Mouse (Mus musculus): ENCODE results near the gene Mbnl1. TPM values are rescaled to one million over a fixed set of nuclear protein-coding genes. Genes with fewer than 3 reads are reported as not detected.
"Not testable (repeated sequence)": the region's sequence is repeated elsewhere in the genome, so short reads cannot be mapped to it uniquely, and the experiment has no call there.

The Mbnl1 gene
- 10 to 100 TPM; 70.8 to 76.0 TPM for total RNA-seq (2021)

DNA sequence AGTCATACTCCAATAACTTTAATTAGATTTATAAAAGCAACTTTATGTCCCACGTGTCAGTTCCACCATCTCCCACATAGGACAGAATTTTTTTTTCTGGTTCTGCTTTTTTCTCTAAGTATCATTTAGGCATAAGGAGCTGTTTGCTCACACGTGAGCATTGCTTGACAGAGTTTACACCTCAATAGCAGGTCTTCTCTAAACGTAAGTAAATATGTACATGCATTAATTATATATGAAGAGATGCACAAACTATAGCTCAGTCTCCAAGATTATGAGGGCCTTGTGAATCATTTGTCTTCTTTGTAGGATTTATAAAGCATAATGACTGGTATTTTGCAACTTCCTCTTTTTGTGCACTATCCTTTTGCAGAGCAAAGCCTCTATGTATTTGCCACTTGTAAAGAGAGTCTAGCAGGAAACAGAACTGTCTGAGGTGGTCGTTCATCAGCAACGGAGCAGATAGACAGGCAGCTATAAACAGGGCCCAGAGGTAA lies at the start of gene Mbnl1:
TSS of gene Mbnl1 (plus strand) at position 150 of the 497 bp plus-strand sequence.
- DNase-seq, result no peak
- intact Hi-C loops (cut with DNase I), result no loop called here

DNA sequence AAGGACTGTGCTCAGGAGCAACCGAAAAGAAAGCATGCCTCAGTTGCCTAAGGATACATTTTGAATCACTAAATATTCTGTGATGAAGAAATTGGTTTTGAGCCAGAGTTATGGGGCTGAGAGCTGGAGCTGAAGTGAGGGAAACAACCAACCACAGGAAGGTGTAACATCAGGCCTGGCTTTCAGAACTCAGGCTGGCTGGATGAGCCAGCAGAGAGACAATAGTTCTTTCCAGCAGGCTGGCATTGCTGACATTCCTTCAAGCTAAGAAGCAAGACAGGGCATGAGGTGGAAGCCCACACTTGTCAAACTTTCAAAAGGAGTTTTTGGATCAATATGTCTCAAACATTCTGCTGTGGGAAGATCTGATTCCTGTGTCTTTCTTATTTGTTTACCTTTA lies 48.5 kb upstream of the Mbnl1 start:
- DNase-seq, result no peak
- intact Hi-C loops (cut with DNase I), result no loop called here

DNA sequence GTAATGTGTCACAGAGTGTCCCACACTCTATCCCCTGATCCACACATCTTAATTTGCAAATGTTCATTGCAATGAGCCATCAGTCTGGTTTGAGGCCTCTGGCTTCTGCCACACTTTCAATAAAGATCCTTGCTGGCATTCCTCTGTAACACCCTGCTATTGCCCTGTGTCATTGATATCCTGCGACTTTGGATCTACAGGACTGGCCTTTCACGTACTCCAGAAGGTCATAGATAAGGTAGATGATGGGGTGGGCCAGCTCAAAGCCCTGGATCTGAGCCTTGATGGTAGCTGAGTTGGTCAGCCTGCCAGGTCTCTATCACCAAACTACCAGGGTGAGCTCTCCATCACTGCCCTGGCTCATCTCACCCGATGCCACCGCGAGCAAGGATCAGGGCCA lies 43.6 kb upstream of the Mbnl1 start:
- no peak for DNase-seq
- intact Hi-C loops (cut with DNase I), result no loop called here

DNA sequence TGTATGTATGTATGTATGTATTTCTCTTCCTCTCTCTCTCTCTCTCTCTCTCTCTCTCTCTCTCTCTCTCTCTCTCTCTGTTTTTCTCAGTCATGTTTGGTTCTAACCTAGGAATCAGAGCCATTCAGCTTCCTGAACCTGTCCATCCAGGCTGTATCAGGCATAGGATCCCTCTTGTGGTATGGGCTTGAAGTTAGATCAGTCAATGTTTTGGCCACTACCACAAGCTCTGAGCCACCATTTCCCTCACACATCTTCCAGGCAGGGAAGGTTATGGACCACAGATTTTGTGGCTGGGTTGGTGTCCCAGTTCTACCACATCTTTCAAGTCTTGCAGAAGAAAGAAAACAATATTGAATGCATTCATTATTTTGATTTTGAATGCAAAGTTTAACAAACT lies 35.4 kb upstream of the Mbnl1 start:
- no peak for DNase-seq
- intact Hi-C loops (cut with DNase I), result no loop called here

DNA sequence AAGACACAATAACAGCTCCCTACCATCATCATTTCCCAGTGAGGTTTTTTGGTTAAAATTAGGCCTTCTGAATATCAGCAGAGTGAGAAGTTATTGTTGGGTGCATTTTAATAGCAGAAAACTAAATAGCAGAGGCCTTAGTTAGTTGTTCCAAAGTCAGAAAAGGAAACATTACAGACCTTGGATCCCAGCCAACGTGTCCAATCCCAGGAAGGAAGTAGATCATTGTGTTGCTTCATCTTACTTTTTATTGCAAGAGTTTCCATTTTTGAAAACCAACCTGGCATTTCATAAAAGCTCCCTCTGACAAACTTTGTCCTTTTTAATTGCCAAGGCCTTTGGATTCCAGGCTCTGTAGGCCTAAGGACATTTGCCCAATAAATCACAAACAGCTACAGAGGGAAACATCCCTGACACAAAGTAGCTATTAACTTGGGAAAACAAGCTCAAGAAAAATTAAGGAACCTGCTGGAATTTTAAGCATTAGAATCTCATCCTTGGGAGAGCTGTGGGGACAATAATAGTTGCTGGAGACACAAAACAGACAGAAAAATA lies 34.9 kb upstream of the Mbnl1 start:
- intact Hi-C loops (cut with DNase I), result no loop called here
- peak; percentile 0 for DNase-seq

DNA sequence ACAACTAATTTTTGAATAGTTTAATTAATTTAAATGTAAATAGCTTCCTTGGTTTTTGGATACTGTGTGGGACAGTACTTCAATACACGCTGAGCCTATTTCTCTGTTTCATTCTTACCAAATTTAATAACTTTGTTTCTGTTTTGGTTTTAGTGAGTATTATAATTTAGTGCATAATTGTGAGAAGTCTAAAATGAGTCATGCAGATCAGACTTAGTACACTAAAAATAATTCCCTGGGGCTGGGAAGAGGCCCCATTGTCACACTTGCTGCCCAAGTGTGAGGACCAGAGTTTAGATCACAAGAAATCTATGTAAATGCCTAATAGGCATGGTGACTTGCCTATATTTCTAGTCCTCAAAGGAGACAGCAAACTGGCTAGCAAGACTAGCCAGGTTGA lies 33.9 kb upstream of the Mbnl1 start:
- intact Hi-C loops (cut with DNase I), result no loop called here
- no peak for DNase-seq

DNA sequence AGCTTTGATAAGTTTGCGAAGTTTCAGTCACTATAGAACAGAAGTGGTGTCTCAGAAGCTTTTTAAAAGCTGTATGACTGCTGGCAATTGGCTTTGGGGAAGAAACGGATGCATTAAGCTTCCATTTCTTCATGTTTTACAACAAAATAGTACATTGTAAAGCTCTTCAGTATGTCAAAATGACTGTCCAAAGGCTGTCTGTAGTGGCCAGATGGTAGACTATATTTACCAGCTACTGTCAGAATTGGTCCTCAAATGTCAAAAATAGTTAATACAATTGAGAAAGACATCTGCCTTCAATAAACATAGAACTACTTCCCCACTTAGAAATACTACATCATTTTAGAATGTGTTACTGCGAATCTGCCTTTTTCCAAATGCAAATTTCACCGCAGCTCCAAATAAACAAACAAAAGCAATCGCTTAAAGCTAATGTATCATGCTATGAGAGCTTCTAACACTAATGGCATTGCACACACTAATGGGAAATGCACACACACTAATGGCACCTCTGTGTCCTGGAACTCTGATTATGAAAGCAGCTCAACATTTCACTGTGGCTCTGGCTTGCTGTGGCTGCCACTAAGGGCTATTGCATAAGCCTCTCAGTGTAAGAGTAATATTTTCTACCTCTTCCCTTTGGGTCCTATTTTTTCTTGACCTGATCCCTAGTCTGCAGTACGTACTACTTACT lies 10.7 kb upstream of the Mbnl1 start:
- no peak for DNase-seq
- intact Hi-C loops (cut with DNase I), result no loop called here

DNA sequence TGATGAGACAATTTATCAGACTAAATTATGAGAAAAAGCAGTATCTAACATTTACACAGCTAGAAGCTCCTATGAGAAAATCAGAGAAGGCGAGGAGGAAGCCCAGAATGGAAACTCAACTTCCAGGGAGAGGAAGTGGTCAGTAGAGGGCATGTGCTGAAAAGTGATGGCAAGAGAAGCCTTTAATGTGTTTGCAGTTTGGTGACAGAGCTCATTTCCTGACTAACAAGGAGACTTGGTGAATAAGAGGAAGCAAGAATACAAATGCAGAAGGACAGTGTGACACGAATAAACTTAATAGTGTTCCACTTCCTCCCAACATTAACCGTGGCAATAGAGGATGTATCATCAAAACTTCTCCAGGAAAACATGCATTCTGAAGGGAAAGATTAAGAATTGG lies 4.0 kb upstream of the Mbnl1 start:
- intact Hi-C loops (cut with DNase I); DNase-seq: not testable (repeated sequence)

DNA sequence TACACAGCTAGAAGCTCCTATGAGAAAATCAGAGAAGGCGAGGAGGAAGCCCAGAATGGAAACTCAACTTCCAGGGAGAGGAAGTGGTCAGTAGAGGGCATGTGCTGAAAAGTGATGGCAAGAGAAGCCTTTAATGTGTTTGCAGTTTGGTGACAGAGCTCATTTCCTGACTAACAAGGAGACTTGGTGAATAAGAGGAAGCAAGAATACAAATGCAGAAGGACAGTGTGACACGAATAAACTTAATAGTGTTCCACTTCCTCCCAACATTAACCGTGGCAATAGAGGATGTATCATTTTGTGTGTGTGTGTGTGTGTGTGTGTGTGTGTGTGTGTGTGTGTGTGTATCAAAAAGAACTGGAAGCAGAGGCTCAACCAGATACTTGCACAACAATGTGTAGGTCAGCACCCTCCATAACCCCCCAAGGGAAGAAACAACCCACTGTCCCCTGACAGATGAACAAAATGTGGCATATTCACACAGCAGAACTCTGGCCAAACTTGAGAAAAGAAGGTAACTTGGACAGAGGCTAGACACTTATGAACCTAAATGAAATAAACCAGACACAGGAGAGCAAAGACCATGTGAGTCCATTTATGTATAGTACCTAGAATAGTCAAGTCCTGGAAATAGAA lies 3.3 kb upstream of the Mbnl1 start:
- intact Hi-C loops (cut with DNase I); DNase-seq: not testable (repeated sequence)

DNA sequence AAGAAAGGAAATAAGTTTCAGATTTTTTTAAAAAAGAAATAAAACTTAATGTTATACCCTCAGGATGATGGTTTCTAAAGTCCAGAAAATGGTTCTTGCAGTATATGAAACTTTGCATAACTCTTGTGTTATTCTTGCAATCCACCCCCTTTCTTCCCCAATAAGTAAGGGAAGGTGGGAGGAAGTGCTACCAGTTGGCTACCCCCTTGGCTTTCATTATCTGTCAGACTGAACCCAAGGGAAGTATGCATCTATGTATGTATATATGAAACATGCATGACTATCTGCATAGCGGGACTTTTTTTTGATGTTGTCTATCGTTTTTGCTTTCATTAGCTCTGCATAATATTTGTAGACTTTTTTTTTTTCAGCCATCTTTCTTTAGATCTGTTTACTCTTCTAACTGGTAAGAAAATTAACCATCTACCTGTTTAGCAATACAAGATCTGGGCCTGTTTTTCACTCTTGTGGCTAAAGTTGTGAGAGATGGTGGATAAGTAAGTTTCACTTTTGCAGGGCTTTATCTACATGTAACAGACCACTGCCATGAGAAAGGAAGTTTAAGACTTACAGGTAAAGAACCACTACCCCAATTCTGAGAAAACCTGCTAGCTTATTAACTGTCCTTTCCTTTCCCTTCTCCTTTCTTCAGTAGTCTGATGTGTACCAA lies 484 bp upstream of the Mbnl1 start:
- intact Hi-C loops (cut with DNase I), result no loop called here
- no peak for DNase-seq

DNA sequence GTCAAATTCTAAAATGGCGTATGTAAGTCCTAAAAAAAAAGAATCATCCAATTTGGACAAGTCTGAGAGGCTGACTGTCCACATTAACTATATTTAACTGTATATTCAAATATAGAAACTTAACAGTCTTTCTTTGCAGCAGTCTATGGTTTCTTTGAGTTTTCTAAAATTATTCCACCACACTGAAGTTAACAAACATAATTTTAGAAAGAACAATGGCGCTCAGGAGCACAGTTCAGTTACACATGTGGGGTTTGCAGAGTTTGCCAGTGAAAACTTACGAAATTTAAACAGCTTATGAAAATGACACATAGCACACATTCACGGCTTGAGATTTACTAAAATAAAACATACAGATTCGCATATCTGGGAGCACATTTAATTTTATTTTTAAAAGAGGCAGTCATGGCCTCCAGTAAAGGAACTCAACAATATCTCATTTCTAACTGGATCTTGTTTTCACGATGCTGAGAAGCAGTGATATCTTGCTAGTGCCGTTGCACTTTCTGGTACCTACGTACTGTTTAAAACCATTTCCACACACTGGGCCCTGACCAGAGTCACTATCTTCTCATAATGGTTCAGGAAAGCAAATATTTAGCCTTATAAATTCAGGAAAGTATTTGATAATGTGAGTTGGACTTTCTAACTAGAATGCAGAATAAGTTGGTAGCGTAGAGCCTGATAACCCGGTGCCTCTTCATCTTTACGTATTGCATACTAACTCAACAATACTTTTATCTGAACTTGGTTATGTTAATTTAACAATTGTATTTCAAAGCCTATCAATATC lies 1.4 kb downstream of the Mbnl1 start:
- DNase-seq, result no peak
- intact Hi-C loops (cut with DNase I), result no loop called here

DNA sequence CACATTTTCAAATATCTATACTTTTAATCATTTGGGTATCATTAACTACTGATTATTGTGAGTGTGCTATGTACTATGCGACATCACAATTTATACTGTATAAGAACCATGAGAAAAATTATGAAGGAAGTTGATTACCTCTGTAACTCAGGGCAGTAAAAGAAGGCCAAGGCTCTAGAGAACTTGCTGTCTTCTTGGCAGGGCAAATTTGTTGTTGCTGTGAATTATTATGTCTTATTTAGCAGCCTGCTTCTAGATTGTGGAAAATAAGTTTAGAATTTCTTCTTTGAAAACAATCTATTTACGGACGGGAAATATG lies 2.0 kb downstream of the Mbnl1 start:
- DNase-seq, result no peak
- intact Hi-C loops (cut with DNase I), result no loop called here

DNA sequence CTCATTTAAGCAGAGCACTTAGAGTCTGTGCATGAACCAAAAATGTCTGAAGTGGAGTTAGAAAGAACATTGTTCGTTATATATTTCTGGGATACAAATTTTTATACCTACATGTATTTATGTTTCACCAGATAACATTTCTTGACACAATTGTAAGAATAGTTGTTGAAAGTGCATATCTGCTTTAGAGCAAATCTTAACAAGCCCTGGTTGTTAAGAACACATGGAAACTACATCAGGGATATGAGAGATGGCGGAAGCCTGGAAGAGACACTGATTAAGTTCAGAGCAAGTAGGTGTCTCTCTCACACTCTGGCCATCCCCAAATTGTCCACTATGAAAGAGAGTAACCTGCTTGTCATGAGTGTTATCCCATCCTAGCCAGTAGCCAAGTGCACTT lies 2.4 kb downstream of the Mbnl1 start:
- intact Hi-C loops (cut with DNase I), result no loop called here
- DNase-seq, result no peak

DNA sequence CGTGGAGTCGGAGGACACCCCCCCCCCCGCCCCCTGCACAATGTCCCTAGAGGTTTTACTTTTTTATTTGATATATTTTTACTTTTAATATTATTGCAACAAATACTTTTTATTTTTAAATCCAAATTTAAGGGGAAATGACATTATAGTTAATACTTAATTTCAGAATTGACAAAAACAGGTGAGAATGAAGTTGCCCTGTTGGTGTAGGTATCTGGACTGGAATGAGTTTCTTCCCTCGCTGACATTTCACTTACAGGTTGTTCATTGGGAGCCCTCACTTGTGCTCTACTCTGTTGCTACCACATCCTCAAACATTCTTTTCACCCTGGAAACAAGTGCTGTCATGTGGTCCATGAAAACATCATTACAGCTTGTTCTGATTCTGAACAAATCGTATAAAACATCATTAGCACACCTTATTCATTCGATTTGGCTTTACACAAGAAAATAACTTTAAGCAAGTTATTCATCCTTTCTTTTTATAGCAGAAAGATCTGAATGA lies 4.2 kb downstream of the Mbnl1 start:
- DNase-seq, result no peak
- intact Hi-C loops (cut with DNase I), result no loop called here

DNA sequence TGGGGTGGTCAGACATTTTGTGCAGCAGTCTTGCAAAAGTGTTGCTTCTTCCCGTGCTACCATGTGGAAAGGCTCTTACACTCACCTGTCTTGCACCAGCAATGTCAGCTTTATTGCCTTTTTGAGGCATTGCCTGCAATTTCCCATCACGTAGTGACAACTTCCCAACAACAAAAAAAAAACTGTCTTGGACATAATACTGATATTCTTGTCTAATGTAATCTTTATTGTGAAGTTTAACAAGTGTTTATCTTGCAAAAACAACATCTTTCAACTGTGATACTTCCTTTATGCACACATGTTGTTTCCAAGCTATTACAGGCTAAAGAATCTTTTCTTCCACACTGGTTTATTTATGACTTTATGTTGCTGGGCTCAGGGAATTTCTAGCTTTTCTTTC lies 5.8 kb downstream of the Mbnl1 start:
- intact Hi-C loops (cut with DNase I), result no loop called here
- no peak for DNase-seq

DNA sequence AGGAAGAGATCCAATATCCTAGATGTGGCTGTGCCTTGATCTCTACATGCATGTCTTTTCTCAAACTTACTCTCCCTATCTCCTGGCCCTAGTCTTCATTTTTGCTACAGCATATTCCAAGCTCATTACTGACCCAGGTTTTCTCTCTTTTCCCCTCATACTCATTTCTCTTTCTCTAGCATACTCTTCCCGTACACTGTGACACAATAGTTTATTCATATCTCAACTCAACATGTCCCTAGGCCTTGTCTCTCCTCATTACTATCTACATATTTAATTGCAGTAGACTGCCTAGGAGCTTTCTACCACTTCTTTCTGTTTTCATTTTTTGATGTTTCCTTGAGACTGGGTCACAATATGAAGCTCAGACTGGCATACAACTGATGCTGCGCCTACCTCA lies 8.1 kb downstream of the Mbnl1 start:
- intact Hi-C loops (cut with DNase I), result no loop called here
- no peak for DNase-seq

DNA sequence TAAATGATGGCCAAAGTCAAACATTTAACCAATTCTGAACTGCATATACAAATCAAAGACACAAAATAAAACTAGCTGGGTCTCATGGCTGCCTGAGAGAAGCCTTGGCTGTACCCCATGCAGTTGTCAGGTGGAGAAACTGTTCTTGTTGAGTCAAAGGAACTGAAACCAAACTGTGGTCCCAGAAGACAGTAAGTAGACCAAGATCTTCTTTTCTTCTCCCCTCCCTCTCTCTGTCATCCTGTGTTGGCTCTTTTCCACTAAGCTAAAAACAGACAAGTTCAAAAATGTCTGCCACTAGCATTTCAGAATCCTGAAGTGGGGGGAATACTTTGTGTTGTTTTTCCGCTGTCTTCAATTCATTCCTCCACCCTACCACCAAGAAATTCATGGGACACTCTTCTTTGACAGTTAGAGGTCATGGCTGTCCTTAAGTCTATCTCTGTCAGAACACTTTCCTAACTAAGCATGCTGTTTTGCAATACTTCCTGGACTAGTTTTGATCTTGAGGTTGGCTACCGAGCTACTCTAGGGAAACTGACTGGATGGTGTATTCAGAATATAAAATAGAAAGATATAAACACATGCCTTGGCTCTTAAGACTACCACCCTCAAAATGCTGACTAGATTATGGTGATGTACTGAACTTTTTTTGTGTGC lies 9.2 kb downstream of the Mbnl1 start:
- no peak for DNase-seq
- intact Hi-C loops (cut with DNase I), result no loop called here

DNA sequence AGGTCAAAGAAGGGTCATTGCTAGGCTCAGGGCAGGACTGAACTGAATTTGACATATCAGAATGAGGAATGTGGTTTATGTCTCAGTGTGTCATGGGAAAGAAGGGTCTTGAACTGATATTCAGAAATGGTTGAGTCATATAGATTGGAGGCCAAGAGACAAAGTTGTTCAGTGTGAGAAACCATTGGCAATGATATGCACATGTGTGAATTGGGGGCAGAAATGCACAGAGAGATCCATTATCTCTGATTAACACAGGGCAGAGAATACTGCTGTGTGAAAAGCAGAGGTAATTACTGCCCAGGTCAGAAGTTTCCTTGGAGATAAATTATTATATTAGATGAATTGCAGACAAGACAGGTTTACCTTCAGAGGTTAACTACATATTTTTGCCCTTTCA lies 10.7 kb downstream of the Mbnl1 start:
- intact Hi-C loops (cut with DNase I), result no loop called here
- no peak for DNase-seq

DNA sequence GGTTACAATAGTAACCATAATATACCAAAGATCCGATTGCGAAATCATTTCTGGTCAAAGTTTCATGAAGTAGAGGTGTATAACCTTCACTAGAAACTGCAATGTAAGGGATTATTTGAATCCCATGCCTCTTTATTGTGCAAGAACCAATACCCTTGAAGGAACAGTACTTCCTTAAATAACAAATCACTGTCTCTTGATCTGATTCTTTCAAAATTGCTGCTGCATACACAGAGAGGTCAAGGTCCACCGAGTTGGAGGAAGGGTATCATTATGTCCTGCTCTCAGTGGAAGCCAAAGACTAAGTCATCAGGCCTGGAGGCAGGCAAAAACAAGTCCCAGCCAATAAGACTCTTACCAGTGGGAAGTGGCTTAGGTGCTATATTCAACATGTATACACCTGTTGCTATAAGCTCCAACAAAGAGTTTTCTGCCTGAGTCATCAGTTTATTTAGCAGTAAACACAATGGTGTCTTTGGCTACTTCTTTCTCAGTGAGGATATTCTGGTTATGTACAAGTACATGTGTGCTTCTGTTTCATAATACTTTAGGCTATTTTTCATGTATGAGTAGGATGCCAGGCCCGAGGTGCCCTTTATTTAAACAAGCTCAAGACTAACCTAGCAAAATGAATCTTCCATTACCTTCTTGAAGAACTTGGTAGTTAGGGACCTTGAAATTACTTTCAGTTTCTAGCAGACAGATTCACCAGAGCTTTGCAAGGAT lies 13.5 kb downstream of the Mbnl1 start:
- intact Hi-C loops (cut with DNase I), result no loop called here
- no peak for DNase-seq

DNA sequence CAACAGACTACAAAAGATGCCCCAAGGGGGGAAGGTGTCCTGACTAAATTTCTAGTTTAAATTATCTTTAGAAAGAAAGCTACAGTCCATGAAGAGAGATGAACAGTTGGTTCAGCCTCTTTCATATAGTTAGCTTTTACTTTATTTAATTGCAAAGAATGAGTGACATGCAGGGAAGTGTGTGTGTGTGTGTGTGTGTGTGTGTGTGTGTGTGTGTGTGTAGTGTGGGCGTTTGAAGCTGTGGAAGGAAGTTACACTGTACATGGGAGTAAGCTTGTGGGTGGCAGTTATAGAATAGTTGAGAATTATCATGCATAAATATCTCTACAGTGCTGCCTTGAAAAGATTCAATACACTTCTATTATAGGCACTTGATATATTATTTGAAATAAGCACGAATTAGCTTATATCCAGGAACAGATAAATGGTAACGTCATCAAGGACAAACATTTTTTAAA lies 14.1 kb downstream of the Mbnl1 start:
- intact Hi-C loops (cut with DNase I), result no loop called here
- DNase-seq, result no peak
